Mouse (Mus musculus) G1E-ER4 (cell line): ENCODE results near the gene B3gnt7. TPM values are rescaled to one million over a fixed set of nuclear protein-coding genes. Genes with fewer than 3 reads are reported as not detected.

ENCODE experiments used
- GATA1 ChIP-seq: IDR thresholded peaks from one replicate; pipeline ENCODE4 v1.8.0; 2012; ENCODE audit warnings: low read length, inconsistent platforms
- polyA plus RNA-seq: library from polyadenylated mRNA; stranded (reverse); fragments of >175 nt; gene quantifications from 2 replicates; pipeline ENCODE4 v1.2.3, GENCODE M21; 2012

B3gnt7 gene
- polyA plus RNA-seq, 1 experiment, result 1.5 TPM

- no peak for TF ChIP-seq GATA1
These were observed 46.6 kb downstream of the B3gnt7 start for GRCm38 (mm10) chr1:86349201-86349600.

DNA sequence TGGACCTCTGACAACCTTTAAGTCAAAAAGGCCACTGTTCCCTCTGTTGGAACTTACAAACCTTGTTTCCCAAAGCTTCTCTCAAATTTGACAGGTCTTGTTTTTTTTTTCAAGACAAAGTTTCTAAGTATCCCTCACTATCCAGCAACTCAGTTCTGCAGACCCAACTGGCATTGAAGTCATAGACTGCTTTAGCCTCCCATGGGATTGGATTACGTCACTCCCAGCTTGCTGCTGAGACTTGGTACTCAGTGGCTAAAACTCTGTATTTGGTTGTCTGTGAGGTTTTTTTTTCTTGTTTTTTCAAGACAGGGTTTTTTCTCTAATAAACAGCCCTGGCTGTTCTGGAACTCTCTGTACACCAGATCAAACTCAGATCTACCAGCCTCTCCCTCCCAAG, 47.1 kb downstream of the B3gnt7 start:
- no peak for TF ChIP-seq GATA1

GRCm38 (mm10) chr1:86350576-86350975, 47.9 kb downstream of the B3gnt7 start:
- no peak for TF ChIP-seq GATA1

- no peak for TF ChIP-seq GATA1
These were observed 51.6 kb downstream of the B3gnt7 start for GRCm38 (mm10) chr1:86354186-86354585.

Other genes with a start within 250 kb of the B3gnt7 start
- gene Psmd1, start 238.4 kb upstream of the B3gnt7 start, polyA plus RNA-seq, result 30.6 and 45.0 TPM in 2 replicates
- not detected in 2 replicates for gene Htr2b, start 190.9 kb upstream of the B3gnt7 start, polyA plus RNA-seq
- gene Gm21972, start 169.2 kb upstream of the B3gnt7 start, polyA plus RNA-seq, result 8.6 and 12.9 TPM in 2 replicates
- 4.8 and 6.2 TPM in 2 replicates for gene Armc9, start 148.1 kb upstream of the B3gnt7 start, polyA plus RNA-seq
- 2,220 and 2,966 TPM in 2 replicates for gene Ncl, start 56.6 kb downstream of the B3gnt7 start, polyA plus RNA-seq
- gene Nmur1, start 123.4 kb downstream of the B3gnt7 start, polyA plus RNA-seq, result not detected in 2 replicates
- gene Tex44, start 123.5 kb downstream of the B3gnt7 start, polyA plus RNA-seq, result not detected in 2 replicates
- 11,652 and 16,306 TPM in 2 replicates for gene Ptma, start 223.9 kb downstream of the B3gnt7 start, polyA plus RNA-seq